Mouse (Mus musculus): ENCODE measurements around the gene Zfp574.

DNA sequence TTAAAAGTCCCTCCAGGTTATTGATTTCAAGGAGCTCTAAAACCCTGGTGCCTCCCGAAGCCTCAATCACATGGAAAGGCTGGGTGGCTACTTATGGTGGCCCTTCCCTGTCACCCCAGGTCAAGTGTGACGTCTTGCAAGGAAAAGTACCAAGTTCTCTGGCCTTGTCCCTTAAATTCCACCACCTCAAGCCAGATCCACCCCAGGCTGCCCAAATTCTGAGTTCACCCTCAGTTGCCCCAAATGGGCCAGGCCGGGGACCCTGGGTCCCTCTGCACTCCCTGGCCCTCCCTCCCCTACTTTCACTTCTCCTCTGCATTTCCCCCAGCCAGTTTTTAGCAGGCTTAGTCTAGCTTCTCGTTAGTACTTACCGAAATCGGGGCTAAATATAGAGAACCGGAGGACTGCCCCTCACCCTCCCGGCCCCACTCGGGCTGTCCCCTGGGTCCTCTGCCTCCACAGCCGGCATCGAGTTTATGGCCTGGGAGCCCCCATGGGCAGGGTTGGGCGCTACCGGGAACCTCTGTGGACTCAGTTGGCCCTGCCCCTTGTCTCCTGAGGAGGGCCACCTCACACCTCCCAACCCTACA, 57.1 kb downstream of the Zfp574 start:
- no peak for TF ChIP-seq EP300 (IDR thresholded peaks at IDR 0.05; ENCODE audit: low read depth)
- no peak for TF ChIP-seq CTCF (IDR thresholded peaks at IDR 0.05; ENCODE audit: low read depth)
